Mouse (Mus musculus): ENCODE data around the gene Clhc1. TPM values are rescaled to one million over a fixed set of nuclear protein-coding genes. Genes with fewer than 3 reads are reported as not detected.

Gene Clhc1
- polyA plus RNA-seq, 1 experiment from 2014 or later: 0.15 TPM

- Histone ChIP-seq H3K36me3 (ENCODE audit: control insufficient read depth, insufficient read depth, low read length) (no peaks in the 10 kb centered on the region), H3K4me3 (ENCODE audit: low read length) (no peak overlapping the region), H3K27me3 (replicated peaks; ENCODE audit: control insufficient read depth, insufficient read depth, low read length) (no peaks in the 10 kb centered on the region), H3K4me1 (ENCODE audit: control insufficient read depth, insufficient read depth, low read length) (no peaks in the 10 kb centered on the region; the same call in 1 of the 2 replicates), H3K4me2 (ENCODE audit: low read depth, low read length) (no peak overlapping the region), H3K9me3 (ENCODE audit: control insufficient read depth, low read length) (no peaks in the 10 kb centered on the region), H3K27ac (ENCODE audit: low read length) (no peak overlapping the region), H3K9ac (ENCODE audit: low read depth, low read length) (no peak overlapping the region)
- no peak for ATAC-seq
- 93% methylated on average over 3 of the region's 3 CpGs for WGBS
These were observed 80.0 kb downstream of the Clhc1 start for GRCm38 (mm10) chr11:29627706-29628105.

Other genes with a start within 250 kb of the Clhc1 start
- 10.7 and 12.2 TPM in 2 replicates for gene Ccdc88a, start 174.3 kb upstream of the Clhc1 start, polyA plus RNA-seq (2015; fragmentation: Nextera tagmentation; extraction: Ambion mirVana)
- 21.1 and 22.9 TPM in 2 replicates for gene Prorsd1, start 32.9 kb upstream of the Clhc1 start, polyA plus RNA-seq (2015; fragmentation: Nextera tagmentation; extraction: Ambion mirVana)
- 45.7 and 47.4 TPM in 2 replicates for gene Mtif2, start 21.5 kb upstream of the Clhc1 start, polyA plus RNA-seq (2015; fragmentation: Nextera tagmentation; extraction: Ambion mirVana)
- 938 and 1,006 TPM in 2 replicates for gene Rps27a, start 159 bp downstream of the Clhc1 start, polyA plus RNA-seq (2015; fragmentation: Nextera tagmentation; extraction: Ambion mirVana)
- 32.3 and 39.5 TPM in 2 replicates for gene Rtn4, start 145.0 kb downstream of the Clhc1 start, polyA plus RNA-seq (2015; fragmentation: Nextera tagmentation; extraction: Ambion mirVana)

Measured in intestine, embryonic 16.5 days (tissue).